Mouse (Mus musculus) embryonic facial prominence, embryonic 14.5 days (tissue): ENCODE measurements around the gene Tshz2. TPM values are rescaled to one million over a fixed set of nuclear protein-coding genes. Genes with fewer than 3 reads are reported as not detected.

Experiments used
- ATAC-seq: fragments of 200-750 bp; cut with Nextera tagmentation; 2 replicates; pipeline ENCODE4 v1.8.0; 2017; ENCODE audit warnings: low read depth, moderate number of reproducible peaks, moderate TSS enrichment
- DNase-seq: peaks from one replicate; pipeline ENCODE4 v3.0.0-alpha.2; 2015; ENCODE audit warnings: low spot score
- H3K27ac ChIP-seq: fragments of 300-500 bp; sonication (generic); replicated peaks from 2 replicates; pipeline ENCODE4 v1.5.1; 2014; ENCODE audit warnings: low read depth, mild to moderate bottlenecking, low read length, moderate library complexity
- H3K27me3 ChIP-seq: fragments of 300-500 bp; sonication (generic); replicated peaks from 2 replicates; pipeline ENCODE4 v1.6.1; 2014; ENCODE audit warnings: low read length; ENCODE audit not compliant: control insufficient read depth, insufficient read depth
- H3K36me3 ChIP-seq: fragments of 300-500 bp; sonication (generic); 2 replicates; pipeline ENCODE4 v1.6.1; 2014; ENCODE audit warnings: low read length, mixed read lengths; ENCODE audit not compliant: control insufficient read depth, insufficient read depth
- H3K4me1 ChIP-seq: fragments of 300-500 bp; sonication (generic); 2 replicates; pipeline ENCODE4 v1.6.1; 2014; ENCODE audit warnings: antibody characterized with exemption, low read length; ENCODE audit not compliant: control insufficient read depth, insufficient read depth
- H3K4me2 ChIP-seq: fragments of 300-500 bp; sonication (generic); 2 replicates; pipeline ENCODE4 v1.6.1; 2014; ENCODE audit warnings: low read depth, mild to moderate bottlenecking, low read length, moderate library complexity, mixed read lengths
- H3K4me3 ChIP-seq: fragments of 300-500 bp; sonication (generic); 2 replicates; pipeline ENCODE4 v1.5.1; 2014; ENCODE audit warnings: low read depth, mild to moderate bottlenecking, low read length
- H3K9ac ChIP-seq: fragments of 300-500 bp; sonication (generic); 2 replicates; pipeline ENCODE4 v1.6.1; 2014; ENCODE audit warnings: low read depth, mild to moderate bottlenecking, low read length, moderate library complexity, mixed read lengths
- H3K9me3 ChIP-seq: fragments of 300-500 bp; sonication (generic); 2 replicates; pipeline ENCODE4 v1.6.1; 2016; ENCODE audit warnings: low read length; ENCODE audit not compliant: control insufficient read depth
- WGBS: fragments of 180-500 bp; shearing (Covaris S2); extraction: QIAGEN DNeasy Blood & Tissue Kit; methylation state at CpG from one replicate; pipeline ENCODE4 v1.1.7; 2014; 5-methylcytosine and 5-hydroxymethylcytosine counted together
- polyA plus RNA-seq: library from polyadenylated mRNA; unstranded; fragments of >200 nt; fragmentation: Nextera tagmentation; extraction: Ambion mirVana; gene quantifications from 2 replicates; pipeline ENCODE4 v1.2.1, GENCODE M21; 2014

Gene Tshz2
- polyA plus RNA-seq, 1 experiment from 2014 or later: 8.5 TPM

DNA sequence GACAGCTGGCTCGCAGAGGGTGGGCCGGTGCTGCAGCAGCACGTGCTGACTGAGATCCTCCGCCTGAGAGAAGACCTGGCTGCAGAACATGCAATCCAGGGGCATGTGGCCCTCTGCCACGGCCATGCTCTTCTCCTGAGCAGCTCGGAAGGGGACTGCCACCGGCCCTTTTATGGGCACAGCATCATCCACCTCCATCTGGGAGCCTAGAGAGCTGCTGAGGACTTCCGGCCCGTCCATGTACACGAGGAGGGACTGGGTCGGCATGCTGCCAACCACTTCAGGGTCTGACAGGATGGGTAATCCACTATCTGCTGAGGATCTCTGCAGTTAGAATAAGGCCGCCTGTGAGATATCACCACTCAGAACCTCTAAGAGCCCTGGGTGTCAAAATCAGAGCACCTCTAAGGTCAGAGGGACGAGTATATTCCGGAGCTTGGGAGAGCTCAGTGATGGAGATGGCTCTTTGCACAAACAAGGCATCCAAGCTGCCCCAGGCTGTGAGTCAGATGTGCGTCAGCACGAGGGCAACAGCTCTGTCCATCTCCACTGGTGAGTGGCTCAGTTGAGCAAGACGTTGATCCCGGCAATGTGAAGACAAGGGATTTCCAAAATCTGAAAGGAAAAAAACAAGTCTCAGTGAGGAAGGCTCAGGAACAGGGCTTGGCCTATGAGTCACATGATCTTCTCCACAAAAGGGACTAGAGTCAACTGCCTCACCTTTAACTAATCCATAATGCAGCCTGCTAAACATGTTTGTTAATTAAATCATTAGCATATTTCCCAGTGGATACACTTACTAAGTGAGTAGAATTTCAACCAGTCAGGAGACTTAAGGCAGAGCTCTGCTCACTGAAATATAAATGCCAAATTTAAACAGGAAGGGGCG, 487.6 kb downstream of the Tshz2 start:
- H3K27ac ChIP-seq: no peak overlapping the region
- H3K9ac ChIP-seq: no peak overlapping the region
- DNase-seq: no peak
- no peaks in the 10 kb centered on the region for H3K9me3 ChIP-seq
- H3K4me3 ChIP-seq: no peak overlapping the region
- no peak overlapping the region for H3K4me2 ChIP-seq
- WGBS: 87% methylated on average over 19 of the region's 19 CpGs
- peaks cover 65% of the 10 kb centered on the region for H3K36me3 ChIP-seq
- peaks cover 7% of the 10 kb centered on the region; the same call in 1 of the 2 replicates for H3K4me1 ChIP-seq
- no peaks in the 10 kb centered on the region for H3K27me3 ChIP-seq
- ATAC-seq: no peak

Other genes starting within 250 kb of the Tshz2 start
- not detected in 2 replicates for gene Gm11011, start 45.3 kb upstream of the Tshz2 start, polyA plus RNA-seq